Mouse (Mus musculus) heart, postnatal 25 days (tissue): ENCODE results near the gene Zscan12. TPM values are rescaled to one million over a fixed set of nuclear protein-coding genes. Genes with fewer than 3 reads are reported as not detected.
"Not testable (repeated sequence)": the region's sequence is repeated elsewhere in the genome, so short reads cannot be mapped to it uniquely, and the experiment has no call there.

Experiments used
- DNase-seq: peaks from one replicate; pipeline ENCODE4 v3.0.0; 2022; ENCODE audit warnings: low spot score
- intact Hi-C: fragments of 180-260 bp; cut with DNase I; formaldehyde crosslinking; loops from one replicate; pipeline ENCODE4 v1.15.1; 2025
- total RNA-seq, 2 experiments: library from RNA; stranded (reverse); gene quantifications; 2 replicates each; pipeline ENCODE4 v1.2.3; 2021

Gene Zscan12
- 1 to 10 TPM; 5.0 to 5.4 TPM for total RNA-seq

DNA sequence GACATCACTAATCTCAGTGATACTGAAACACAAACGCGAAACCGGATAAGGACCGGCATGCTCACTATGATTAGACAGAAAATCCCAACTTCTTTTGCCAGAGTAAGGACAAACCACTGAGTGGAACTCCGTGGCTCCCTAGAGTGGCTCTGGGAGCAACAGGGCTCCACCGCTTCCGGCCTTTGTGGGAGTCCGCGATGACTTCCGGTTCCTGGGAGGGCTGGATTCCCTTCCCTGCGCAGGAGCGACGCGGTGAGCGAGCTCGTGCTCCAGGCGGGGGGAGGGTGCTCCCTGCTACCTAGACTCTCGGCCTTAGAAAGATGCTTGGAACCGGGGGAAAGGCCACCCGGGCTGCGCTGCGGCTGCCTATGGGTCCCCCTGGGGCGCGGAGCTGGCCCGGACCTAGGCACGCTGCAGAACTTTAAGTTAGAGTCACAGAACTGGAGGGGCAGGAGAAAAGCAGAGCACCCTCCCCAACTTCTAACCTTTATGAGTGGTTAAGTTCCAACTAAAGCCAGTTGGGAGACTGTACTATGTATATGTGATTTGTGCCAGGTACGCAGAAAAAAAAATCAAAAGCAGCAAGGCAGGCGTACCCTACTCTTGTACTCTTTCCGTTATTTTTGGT, at the start of gene Zscan12:
Gene Zscan12 (plus strand): TSS at position 200 of the 628 bp plus-strand sequence.
- peak; percentile 84 for DNase-seq
- intact Hi-C loops: loop anchor here (1.0 to 2.0 kb wide), 3 partner anchors 38 to 169 kb away; partner anchors contain the start of genes Zkscan8 and Zscan26

DNA sequence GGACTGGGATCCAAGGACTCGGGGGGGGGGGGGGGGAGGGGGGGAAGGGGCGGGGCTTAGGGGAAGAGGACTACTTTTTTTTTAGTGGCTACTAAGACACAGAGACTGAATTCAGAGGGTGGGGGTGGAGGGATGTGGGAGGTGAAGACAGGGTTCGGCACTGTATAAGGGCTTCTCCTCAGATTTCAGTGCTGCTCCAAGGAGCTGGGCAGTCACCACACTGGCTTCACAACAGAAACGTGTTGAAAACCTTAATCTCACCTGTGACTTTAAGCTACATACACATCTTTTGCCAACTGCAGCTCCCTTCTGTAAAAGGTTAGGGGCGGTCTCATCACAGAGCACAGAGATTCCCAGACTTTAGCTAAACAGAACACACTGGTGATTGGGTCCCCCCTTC, 49.8 kb upstream of the Zscan12 start:
- DNase-seq: no peak

DNA sequence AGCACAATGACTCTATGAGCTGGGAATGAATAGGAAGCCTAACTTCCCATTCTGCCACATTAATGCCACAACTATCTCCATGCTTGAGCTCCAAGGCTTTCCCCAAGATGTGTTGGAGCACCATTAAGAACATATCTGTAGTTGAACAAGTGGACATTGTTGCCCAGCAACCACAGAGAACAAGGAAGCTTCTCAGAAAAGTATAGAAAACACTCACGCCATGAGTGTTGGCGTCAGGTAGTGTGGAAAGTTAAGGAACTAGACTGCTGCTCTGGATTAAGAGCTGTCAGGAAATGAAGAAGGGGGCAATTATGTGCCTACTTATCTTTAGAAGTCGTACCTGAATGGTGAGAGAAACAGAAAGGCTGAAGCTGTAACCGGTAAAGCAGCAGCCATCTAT, 48.7 kb upstream of the Zscan12 start:
- intact Hi-C loops: no loop called here
- no peak for DNase-seq

More for the DNA sequence above, 49.8 kb upstream of the Zscan12 start:
- intact Hi-C loops: no loop called here

DNA sequence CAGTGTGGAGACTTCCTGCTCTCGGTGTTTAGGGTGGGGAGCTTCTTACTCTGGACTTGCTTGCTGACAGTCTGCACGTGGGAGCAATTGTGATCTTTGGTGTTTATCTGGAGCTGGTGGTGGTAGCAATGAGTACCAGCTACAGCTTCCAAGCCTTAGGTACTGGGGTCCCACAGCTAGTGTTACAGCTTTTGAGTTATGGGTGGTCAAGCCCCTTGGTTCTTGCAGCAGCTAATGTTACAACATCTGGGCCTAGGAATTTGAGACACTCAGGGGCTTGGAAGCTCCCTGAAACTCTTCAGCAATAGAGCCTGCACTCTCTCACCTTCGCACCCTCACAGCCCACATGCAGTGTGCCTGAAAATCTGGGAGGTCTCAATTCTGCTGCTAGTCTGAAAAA, 42.4 kb upstream of the Zscan12 start:
- intact Hi-C loops: loop anchor here (10.0 kb wide), 1 partner anchor 375 kb away; no protein-coding TSS in a partner anchor
- DNase-seq: no peak

DNA sequence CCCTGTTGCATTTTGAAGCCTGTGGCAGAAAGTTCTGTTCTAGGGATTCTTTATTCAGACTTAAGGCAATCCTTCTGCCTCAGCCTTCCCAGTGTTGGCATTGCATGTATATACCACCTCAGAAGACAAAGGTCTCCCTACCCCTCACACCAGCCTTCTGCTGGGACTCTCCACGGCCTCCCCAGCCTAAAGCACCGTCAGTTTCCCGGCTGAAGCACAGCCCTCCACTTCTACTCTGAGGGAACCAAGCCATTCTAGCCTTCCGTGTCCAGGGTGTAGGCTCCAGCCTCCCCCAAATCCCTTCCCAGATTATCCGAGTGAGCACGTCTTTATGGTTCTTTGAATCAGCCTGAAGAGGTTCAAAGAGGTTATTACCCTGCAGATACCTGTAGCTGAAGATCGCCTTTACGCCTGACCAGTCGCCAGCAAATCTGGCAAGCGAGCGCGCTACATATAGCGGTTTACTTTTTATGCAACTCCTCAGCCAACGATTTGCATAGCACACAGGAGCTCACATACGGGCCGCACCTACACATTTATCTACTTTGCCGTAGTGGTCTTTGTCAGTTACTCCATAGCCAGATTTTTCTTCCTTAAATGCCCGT, 40.6 kb upstream of the Zscan12 start:
- no peak for DNase-seq
- intact Hi-C loops: loop anchor here (10.0 kb wide), 1 partner anchor 377 kb away; no protein-coding TSS in a partner anchor

DNA sequence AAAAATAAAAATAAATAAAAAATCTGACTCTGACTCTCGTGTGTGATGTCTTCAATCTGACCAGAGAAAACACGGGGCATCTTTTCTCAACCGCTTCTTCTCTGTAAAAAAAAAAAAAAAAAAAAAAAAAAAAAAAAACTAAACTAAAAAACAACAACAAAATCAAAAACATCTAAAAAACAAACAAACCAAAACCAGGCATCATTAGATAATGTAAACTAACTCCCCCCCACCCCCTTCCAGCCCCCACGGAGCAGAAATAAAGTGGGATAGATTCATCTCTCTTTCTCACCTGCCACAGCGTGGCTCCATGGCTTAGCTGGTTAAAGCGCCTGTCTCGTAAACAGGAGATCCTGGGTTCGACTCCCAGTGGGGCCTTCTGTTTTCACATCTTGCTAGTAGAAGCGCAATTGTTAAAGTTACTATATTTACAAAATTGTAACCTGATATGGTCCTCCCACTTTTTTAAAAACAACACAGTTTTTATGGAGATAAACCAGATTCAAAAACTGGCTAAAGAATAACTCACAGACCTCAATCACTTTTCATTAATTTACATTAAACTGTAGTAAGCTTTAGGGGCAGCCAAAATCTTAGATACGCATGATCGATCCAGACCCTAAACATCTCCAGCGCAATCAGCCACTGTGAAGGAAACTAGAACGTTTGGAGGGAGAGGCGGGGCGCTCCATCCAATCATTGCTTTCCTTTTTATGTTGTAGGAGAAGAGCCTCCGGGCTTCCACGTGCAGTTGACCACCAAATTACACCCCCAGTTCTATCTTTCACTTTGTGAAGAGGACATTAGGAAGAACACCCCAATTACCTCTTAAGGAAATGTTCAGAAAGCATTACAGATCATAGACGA, 39.9 kb upstream of the Zscan12 start:
- DNase-seq: no peak
- intact Hi-C loops: loop anchor here (10.0 kb wide), 1 partner anchor 378 kb away; no protein-coding TSS in a partner anchor

DNA sequence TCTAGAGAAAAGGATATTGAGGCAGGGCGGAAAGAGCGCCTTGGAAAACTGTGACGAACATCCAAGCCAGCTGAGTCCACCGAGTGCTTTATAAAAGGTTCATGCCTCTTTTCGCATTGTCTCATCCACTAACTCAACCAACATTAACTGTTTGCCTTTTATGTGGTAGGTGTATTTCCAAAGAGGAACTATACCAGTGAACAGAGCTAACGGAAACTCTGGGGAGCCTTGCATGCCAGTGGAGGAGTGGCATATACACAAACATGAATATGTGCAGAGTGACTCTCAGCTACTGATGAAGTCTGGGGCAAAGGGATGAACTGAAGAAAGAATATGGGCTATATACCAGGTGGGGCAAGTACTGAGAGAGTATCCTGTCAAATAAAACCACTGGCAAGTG, 39.2 kb upstream of the Zscan12 start:
- intact Hi-C loops: loop anchor here (10.0 kb wide), 1 partner anchor 379 kb away; no protein-coding TSS in a partner anchor
- DNase-seq: no peak

DNA sequence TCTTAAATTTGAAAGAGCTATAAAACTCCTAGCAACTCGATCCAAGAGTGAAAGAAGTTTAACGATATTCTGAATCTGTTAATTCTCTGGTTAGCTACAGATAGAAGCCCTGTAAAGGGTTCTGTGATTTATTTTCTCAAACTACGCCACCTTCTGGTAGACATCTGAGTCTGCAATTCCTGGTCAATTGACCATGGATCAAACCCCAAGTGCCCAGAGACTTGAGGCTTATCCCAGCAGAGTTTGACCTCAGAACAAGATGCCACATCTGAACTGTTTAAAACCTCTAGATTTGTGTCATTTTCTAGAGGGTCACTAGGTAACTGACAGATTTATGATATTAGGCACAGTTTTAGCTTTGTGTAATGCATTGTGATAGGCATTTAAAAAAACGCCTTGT, 36.4 kb upstream of the Zscan12 start:
- DNase-seq: no peak
- intact Hi-C loops: loop anchor here (2.0 to 10.0 kb wide), 5 partner anchors 94 to 381 kb away; no protein-coding TSS in a partner anchor

DNA sequence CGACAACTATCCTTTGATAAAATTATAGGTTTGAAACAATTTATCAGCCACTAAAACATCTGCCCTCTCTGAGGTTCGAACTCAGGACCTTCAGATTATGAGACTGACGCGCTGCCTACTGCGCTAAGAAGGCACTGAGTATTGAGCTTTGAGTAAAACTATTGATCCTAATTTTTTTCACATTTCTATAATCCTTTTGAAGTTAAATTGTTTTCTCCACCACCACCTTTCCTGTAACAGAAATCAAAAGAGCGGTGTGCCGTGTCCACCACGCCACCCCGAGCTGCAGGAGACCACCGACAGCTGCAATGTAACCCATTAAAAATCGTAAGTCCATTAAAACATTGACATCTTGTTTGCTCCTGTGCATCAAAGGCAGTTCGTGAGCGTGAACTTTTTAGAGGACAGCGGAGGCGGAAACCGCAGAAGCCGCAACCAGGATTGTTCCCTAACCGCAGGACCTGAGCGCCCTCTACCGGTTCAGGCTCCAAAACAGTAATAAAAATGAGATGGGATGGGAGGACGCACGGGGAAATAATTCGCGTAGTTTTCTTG, 35.9 kb upstream of the Zscan12 start:
- peak; percentile 21 for DNase-seq
- intact Hi-C loops: loop anchor here (2.0 to 10.0 kb wide), 5 partner anchors 94 to 382 kb away; no protein-coding TSS in a partner anchor

DNA sequence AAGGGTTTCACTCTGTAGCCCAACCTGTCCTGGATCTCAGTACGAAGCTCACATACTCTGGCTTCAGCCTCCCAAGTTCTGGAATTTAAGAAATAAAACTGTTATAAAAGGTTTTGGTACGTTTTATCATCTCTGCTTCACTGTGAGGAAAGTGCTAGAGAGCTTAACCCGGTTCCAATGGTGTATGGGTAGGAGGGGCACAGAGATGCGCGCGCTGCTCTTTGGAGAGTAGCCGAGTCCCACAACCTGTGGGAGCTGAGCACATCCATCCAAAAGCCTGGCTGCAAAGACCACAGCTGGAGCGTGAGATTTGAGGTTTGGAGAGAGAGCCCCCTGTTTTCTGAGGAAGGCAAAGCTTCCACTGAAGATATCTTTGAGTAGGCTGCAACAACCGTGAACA, 35.2 kb upstream of the Zscan12 start:
- intact Hi-C loops: loop anchor here (2.0 to 10.0 kb wide), 5 partner anchors 95 to 383 kb away; no protein-coding TSS in a partner anchor
- no peak for DNase-seq

DNA sequence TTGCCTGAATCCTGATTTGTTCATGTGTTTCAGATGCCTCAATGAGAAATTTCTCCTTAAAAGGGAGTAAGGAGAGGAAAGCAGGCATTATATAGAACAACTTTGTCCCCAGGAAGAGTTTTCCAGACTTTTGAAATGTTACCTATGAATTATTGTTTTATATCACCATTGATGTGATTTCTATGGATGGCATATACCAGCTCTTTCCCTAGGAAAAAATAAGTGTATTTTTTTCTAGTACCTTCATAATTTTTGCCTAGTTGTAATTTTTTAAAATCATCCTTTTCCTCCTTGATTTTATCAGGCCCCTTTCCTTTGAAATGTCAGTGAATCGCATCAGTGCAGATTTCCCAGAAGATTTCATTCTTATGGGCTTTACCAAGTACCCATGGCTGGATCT, 16.0 kb upstream of the Zscan12 start, which contains the start of gene Olfr1367:
Gene Olfr1367 (plus strand): TSS at position 301 of the 400 bp plus-strand sequence.
- no peak for DNase-seq

DNA sequence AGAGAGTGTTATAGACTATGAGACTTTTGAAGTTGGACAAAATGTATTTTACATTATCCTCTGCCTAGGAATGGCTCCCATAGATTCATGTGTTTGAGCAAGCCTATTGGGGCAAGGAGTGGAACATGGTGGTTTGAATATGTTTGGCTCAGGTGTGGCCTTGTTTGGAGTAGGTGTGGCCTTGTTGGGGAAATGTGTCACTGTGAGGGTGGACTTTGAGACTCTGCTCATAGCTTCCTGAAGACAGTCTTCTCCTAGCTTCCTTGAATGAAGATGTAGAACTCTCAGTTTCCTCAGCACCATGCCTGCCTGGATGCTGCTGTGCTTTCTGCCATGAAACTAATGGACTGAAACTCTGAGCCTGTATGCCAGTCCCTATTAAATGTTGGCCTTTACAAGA, 12.0 kb upstream of the Zscan12 start:
- intact Hi-C loops: no loop called here
- DNase-seq: no peak

More for the DNA sequence above, 16.0 kb upstream of the Zscan12 start, which contains the start of gene Olfr1367:
- intact Hi-C loops: no loop called here

DNA sequence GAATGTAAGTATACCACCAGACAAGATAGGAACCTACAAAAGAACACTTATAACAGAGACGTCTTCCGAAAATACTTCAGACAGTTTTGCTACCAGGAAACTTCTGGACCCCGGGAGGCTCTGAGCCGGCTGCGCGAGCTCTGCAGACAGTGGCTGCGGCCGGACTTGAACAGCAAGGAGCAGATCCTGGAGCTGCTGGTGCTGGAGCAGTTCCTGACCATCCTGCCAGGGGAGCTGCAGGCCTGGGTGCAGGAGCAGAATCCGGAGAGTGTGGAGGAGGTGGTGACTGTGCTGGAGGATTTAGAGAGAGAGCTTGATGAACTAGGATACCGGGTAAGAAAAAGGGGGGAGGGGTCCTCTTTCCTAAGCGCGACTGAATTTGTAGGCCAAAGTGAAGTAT, 1.1 kb downstream of the Zscan12 start:
- DNase-seq: no peak
- intact Hi-C loops: loop anchor here (2.0 kb wide), 1 partner anchor 37 kb away; no protein-coding TSS in a partner anchor

DNA sequence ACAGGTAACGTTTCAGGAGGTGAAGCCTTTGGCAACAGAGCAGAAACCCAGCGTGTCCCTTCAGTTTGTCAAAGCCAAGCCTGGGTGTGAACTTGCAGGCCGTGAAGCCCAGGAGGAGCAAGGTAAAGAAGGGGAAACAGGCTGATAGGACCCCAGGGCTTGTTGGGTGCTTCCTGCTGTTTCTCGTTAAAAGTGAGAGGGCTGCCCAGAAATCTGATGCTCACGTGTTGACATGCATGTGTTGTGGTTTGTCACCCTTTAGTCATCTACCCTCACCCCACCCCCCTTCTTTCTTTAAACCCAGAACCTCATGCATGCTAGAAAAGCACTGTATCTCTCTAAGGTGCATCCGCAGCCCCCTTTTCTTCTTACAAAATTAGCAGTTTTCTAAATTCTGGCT, 4.0 kb downstream of the Zscan12 start:
- intact Hi-C loops: no loop called here
- no peak for DNase-seq

DNA sequence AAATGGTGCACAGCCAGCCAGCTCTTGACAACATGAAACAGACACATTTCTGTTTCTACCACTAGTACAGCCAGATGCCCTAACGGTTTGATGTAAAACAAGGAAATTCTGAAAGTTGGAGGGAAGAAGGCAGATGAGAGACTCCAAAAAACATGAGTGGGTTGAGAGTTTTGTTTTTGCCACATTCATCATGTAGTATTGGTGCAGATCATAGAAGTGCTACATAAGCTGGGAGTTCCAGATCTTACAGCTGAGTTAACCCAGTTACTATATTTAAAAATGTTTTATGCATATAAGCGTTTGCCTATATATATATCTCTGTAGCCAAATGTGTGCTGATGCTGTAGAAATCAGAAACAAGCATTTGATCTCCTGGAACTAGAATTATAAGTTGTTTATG, 10.1 kb downstream of the Zscan12 start:
- intact Hi-C loops: no loop called here
- DNase-seq: no peak

DNA sequence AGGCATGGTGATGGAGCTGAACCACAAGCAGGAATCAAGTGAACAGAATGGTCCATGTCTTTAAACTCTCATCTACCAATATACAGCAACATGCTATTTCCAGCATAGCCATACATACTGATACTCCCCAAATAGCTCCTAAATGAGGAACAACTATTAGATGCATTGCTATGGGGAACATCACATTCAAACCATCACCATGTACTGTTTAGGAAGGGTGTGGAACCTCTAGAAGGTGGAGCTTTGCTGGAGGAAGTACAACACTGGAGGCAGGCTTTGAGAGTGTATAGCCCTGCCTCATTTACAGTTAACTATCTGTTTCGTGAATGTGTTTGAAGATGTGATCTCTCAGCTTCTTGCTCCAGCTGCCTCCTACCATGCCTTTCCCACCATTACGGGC, 15.2 kb downstream of the Zscan12 start:
- intact Hi-C loops: no loop called here
- DNase-seq: no peak

DNA sequence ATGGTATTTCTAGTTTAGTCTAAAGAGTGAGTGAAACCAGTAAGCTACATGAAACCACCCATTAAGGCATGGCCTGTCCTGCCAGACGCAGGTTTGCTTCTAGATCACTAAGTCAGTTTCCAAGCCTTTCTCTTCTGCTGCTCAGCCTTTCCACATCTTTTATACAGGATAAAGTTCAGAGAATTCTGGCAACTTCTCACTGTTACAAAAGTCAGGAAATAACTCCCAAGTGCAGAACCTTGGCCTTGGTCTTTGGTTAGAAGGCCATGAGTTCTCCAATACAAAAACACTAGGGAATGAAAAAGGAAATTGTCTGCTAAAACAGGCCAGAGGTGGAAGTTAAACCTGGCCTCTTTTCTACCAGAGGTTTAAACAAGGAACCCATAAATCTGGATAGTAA, 32.6 kb downstream of the Zscan12 start:
- DNase-seq: no peak
- intact Hi-C loops: no loop called here

DNA sequence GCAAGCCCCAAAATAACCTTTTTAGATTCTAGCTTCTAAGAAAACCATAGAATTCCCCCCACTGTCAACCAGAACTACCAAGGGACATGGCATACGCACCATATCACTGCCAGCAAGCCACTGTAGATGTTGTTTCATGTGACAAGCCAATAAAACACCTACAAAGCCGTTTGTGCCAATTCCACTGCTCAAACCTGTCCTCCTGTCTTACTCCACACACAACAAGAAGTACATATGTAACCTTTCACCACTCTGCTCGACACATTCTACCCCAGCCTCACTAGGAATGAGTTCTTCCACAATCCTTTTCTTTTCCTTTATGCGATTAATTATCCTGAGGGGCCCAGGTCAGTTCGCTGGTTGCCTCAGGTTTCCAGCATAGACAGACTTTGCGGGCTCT, 33.0 kb downstream of the Zscan12 start:
- intact Hi-C loops: no loop called here
- DNase-seq: no peak

DNA sequence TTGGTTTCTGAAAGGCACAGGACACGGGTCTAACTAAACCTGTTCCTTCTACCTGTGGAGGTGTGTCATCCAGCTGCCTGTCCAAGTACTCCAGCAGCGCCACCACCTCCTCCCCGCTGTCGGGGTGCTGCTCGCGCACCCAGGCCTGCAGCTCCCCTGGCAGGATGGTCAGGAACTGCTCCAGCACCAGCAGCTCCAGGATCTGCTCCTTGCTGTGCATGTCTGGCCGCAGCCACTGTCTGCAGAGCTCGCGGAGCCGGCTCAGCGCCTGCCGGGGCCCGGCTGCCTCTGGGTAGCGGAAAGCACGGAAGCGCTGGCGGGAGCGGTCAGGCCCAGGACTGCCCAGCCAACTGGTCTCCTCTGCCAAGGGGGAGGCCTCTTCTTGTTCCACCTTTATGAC, 33.4 kb downstream of the Zscan12 start:
- intact Hi-C loops, DNase-seq: not testable (repeated sequence)

DNA sequence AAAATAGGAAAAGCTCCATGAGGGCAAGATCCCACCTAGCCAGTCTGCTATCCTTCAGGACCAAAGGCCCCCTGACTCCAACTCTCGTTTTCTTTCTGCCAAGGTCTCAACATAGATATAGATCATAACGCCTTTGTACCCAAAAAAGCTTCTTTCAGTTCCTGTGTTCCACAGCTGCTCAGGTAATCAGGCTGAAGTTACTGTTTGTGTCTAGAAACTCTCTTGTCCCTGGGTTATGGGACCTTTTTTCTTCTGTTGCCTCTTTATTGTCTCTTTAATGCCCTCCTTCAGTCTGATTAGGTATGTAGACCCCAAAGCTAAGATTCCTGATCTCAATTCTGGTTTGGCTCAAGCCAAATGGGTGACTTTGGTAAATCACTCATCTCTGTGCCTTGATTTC, 34.9 kb downstream of the Zscan12 start:
- no peak for DNase-seq
- intact Hi-C loops: no loop called here
